Mouse (Mus musculus): ENCODE results near the gene Sugp1. TPM values are rescaled to one million over a fixed set of nuclear protein-coding genes. Genes with fewer than 3 reads are reported as not detected.

Gene Sugp1
- polyA plus RNA-seq, 1 experiment from 2014 or later = 37.0 TPM

DNA sequence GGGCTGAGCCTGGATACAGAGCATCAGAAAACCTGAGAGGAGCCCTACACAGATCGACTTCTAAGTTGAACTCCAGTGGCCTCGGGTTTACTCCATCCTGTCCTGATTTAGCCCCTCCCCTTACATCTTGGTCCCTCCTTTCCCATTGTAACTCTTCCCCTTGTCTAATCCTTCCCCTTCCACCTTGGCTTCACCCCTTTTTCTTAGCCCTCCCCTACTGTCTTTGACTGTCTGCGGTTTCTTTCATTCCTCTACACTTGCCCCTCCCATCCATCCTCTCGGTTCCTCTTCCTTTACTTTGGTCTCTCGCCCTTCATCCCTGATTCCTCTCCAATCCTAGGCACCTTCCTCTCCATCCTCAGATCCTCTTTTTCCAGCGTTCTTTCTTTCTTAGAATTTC, 71.9 kb downstream of the Sugp1 start:
- Histone ChIP-seq H3K9ac (ENCODE audit: low read depth, low read length) (no peak overlapping the region), H3K4me3 (ENCODE audit: low read length) (no peak overlapping the region), H3K4me1 (ENCODE audit: control insufficient read depth, insufficient read depth, low read length) (no peaks in the 10 kb centered on the region), H3K4me2 (ENCODE audit: low read depth, low read length) (no peak overlapping the region), H3K27ac (ENCODE audit: low read length) (no peak overlapping the region), H3K36me3 (ENCODE audit: control insufficient read depth, insufficient read depth, low read length) (no peaks in the 10 kb centered on the region), H3K27me3 (replicated peaks; ENCODE audit: control insufficient read depth, insufficient read depth, low read length) (peaks cover 70% of the 10 kb centered on the region), H3K9me3 (ENCODE audit: control insufficient read depth, low read length) (no peaks in the 10 kb centered on the region)
- WGBS = 24% methylated on average over 6 of the region's 6 CpGs
- ATAC-seq = no peak

DNA sequence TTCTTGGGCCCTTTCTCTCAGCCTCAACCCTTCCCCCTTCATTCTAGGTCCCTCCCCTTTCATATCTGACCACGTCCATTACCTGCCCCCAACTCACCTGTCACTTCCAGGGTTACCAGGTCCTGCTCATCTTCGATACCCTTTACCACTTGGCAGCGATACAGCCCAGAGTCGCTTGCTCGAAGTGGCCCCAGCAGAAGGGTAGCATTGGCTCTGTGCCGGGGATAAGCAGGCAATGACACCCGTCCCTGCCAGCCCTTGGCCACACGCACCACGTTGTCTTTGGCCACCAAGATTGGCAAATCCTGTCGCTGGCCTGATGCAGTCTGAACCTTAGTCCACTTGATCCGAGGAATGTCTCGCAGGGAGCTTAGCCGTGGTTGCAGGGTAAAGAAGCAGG, 72.3 kb downstream of the Sugp1 start:
- no peak overlapping the region for H3K4me2 ChIP-seq (ENCODE audit: low read depth, low read length)
- H3K36me3 ChIP-seq (ENCODE audit: control insufficient read depth, insufficient read depth, low read length) = no peaks in the 10 kb centered on the region
- no peak for ATAC-seq
- H3K27me3 ChIP-seq (replicated peaks; ENCODE audit: control insufficient read depth, insufficient read depth, low read length) = peaks cover 70% of the 10 kb centered on the region
- no peaks in the 10 kb centered on the region for H3K9me3 ChIP-seq (ENCODE audit: control insufficient read depth, low read length)
- no peaks in the 10 kb centered on the region for H3K4me1 ChIP-seq (ENCODE audit: control insufficient read depth, insufficient read depth, low read length)
- no peak overlapping the region for H3K4me3 ChIP-seq (ENCODE audit: low read length)
- H3K27ac ChIP-seq (ENCODE audit: low read length) = no peak overlapping the region
- 68% methylated on average over 13 of the region's 13 CpGs for WGBS
- no peak overlapping the region for H3K9ac ChIP-seq (ENCODE audit: low read depth, low read length)

DNA sequence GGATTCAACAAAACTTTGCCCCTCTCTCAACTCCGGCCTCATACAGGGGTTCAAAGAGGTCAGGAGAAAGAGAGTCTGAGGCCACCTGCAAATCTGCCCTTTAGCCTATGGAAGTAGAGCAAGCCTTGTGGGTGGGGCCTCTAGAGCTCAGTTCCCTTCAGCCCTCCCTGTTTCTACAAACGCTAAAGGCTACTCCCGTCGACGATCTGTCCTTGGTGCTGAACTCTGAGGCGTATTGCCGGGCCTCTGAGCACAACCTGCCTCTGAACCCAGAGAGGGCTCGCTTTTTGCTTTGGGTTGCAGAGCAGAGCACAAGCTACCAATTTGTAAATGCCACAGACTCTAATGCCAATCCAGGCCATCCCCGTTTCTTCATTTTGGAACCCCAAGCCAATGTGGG, 75.0 kb downstream of the Sugp1 start:
- Histone ChIP-seq H3K27me3 (replicated peaks; ENCODE audit: control insufficient read depth, insufficient read depth, low read length) (peaks cover 60% of the 10 kb centered on the region), H3K27ac (ENCODE audit: low read length) (no peak overlapping the region), H3K4me1 (ENCODE audit: control insufficient read depth, insufficient read depth, low read length) (no peaks in the 10 kb centered on the region), H3K9ac (ENCODE audit: low read depth, low read length) (no peak overlapping the region), H3K36me3 (ENCODE audit: control insufficient read depth, insufficient read depth, low read length) (no peaks in the 10 kb centered on the region), H3K4me3 (ENCODE audit: low read length) (no peak overlapping the region), H3K4me2 (ENCODE audit: low read depth, low read length) (no peak overlapping the region), H3K9me3 (ENCODE audit: control insufficient read depth, low read length) (no peaks in the 10 kb centered on the region)
- 7% methylated on average over 9 of the region's 9 CpGs for WGBS
- ATAC-seq = peak; percentile 39; the same call in 1 of the 2 replicates

DNA sequence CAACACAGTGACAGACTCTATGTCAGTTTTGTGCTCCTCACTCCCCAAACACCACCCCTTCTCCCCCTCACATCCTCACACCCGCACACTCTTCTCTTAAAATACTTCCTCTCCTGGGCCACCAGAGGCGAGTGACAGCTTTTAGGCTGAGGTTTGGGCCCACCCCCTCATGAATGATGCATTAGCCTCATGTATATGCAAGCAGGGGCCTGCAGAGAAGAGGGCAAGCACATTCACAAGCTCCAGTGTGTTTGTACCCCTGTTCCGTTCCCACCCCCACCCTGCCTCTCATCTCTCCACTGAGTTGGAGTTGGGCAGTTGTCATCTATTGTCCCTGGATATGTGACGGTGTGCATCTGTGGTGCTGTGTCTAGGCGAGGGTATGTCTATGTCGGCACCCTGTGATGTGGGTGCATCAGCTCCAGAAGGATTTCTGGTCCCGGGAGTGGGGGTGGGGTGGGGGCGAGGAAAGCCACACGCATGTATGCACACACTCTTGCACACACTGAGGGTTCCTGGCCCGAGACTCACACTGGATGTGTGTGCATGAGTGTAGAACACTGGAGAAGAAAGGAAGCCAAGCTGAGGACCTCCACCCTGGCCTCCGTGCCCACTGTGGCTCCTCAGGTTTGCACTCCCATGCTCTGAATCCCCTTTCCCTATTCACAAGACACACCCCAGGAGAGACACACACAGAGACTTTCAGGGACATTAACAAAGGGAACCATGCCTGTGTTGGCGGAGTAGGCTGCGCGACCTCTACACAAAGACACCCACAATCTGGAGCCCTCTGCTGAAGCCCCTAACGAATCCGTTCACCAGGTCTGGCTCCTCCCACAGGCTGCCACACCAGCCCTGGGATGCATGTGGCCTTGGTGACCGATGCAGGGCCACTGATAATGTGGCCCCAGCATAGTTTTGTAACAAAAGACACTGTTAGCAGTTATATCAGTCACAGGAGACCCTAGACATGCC, 76.4 kb downstream of the Sugp1 start:
- peaks cover 46% of the 10 kb centered on the region for H3K27me3 ChIP-seq (replicated peaks; ENCODE audit: control insufficient read depth, insufficient read depth, low read length)
- no peaks in the 10 kb centered on the region for H3K36me3 ChIP-seq (ENCODE audit: control insufficient read depth, insufficient read depth, low read length)
- no peak for ATAC-seq
- no peak overlapping the region for H3K4me3 ChIP-seq (ENCODE audit: low read length)
- no peaks in the 10 kb centered on the region for H3K9me3 ChIP-seq (ENCODE audit: control insufficient read depth, low read length)
- H3K4me1 ChIP-seq (ENCODE audit: control insufficient read depth, insufficient read depth, low read length) = no peaks in the 10 kb centered on the region
- H3K9ac ChIP-seq (ENCODE audit: low read depth, low read length) = no peak overlapping the region
- no peak overlapping the region for H3K27ac ChIP-seq (ENCODE audit: low read length)
- 12% methylated on average over 17 of the region's 17 CpGs for WGBS
- H3K4me2 ChIP-seq (ENCODE audit: low read depth, low read length) = no peak overlapping the region

DNA sequence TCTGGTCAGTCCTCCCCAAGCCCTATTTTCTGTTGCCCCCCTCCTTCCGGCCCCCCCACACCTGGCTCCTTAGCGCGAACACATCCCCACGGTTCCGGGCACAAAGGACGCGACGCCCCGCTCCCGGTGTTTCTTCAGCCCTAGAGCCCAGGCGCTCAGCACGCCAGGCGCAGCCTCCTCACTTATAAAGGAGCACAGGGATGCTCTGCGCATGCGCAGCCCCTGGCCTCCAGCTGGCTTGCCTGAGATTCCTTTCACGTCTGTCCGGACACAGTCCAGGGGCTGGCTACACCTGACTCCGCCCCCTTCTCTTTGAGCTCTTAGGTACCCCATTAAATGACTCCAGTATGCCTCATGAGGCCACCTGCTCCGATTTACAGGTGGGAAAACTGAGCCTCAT, 78.1 kb downstream of the Sugp1 start, which contains the start of gene Ncan:
Gene Ncan, minus strand, starts transcription at position 207 of the 400 bp plus-strand sequence.
- no peak within 1 kb of the TSS for H3K27ac ChIP-seq (ENCODE audit: low read length)
- ATAC-seq = peak; percentile 61; the same call in 1 of the 2 replicates
- no peaks in the 10 kb centered on the region for H3K9me3 ChIP-seq (ENCODE audit: control insufficient read depth, low read length)
- no peak within 1 kb of the TSS for H3K4me3 ChIP-seq (ENCODE audit: low read length)
- H3K4me2 ChIP-seq (ENCODE audit: low read depth, low read length) = peak within 1 kb of the TSS; percentile 14; the same call in 1 of the 2 replicates
- no peaks in the 10 kb centered on the region for H3K36me3 ChIP-seq (ENCODE audit: control insufficient read depth, insufficient read depth, low read length)
- H3K9ac ChIP-seq (ENCODE audit: low read depth, low read length) = no peak within 1 kb of the TSS
- WGBS = 2% methylated on average over 19 of the region's 19 CpGs
- no peaks in the 10 kb centered on the region for H3K4me1 ChIP-seq (ENCODE audit: control insufficient read depth, insufficient read depth, low read length)
- peaks cover 37% of the 10 kb centered on the region for H3K27me3 ChIP-seq (replicated peaks; ENCODE audit: control insufficient read depth, insufficient read depth, low read length)

Small RNA genes lying within 50 kb of the gene (microRNA-seq; reads per million reads assigned to microRNA genes)
- not detected for gene Mir7066

Other genes starting within 250 kb of the Sugp1 start
- 8.2 and 13.5 TPM in 2 replicates for gene Gmip, start 234.1 kb upstream of the Sugp1 start, polyA plus RNA-seq (2015; fragmentation: Nextera tagmentation; extraction: Ambion mirVana)
- 0.26 and 0.32 TPM in 2 replicates for gene Lpar2, start 220.4 kb upstream of the Sugp1 start, polyA plus RNA-seq (2015; fragmentation: Nextera tagmentation; extraction: Ambion mirVana)
- gene Pbx4, start 210.3 kb upstream of the Sugp1 start, polyA plus RNA-seq (2015; fragmentation: Nextera tagmentation; extraction: Ambion mirVana) = 2.7 and 2.9 TPM in 2 replicates
- gene Cilp2, start 155.1 kb upstream of the Sugp1 start, polyA plus RNA-seq (2015; fragmentation: Nextera tagmentation; extraction: Ambion mirVana) = 0.51 and 0.53 TPM in 2 replicates
- 2.8 TPM in 2 replicates for gene Tssk6, start 140.6 kb upstream of the Sugp1 start, polyA plus RNA-seq (2015; fragmentation: Nextera tagmentation; extraction: Ambion mirVana)
- gene Ndufa13, start 140.3 kb upstream of the Sugp1 start, polyA plus RNA-seq (2015; fragmentation: Nextera tagmentation; extraction: Ambion mirVana) = 233 and 243 TPM in 2 replicates
- 3.2 and 3.8 TPM in 2 replicates for gene Yjefn3, start 140.1 kb upstream of the Sugp1 start, polyA plus RNA-seq (2015; fragmentation: Nextera tagmentation; extraction: Ambion mirVana)
- 36.0 and 38.9 TPM in 2 replicates for gene Gatad2a, start 46.4 kb upstream of the Sugp1 start, polyA plus RNA-seq (2015; fragmentation: Nextera tagmentation; extraction: Ambion mirVana)
- 44.4 and 45.5 TPM in 2 replicates for gene Mau2, start 79 bp upstream of the Sugp1 start, polyA plus RNA-seq (2015; fragmentation: Nextera tagmentation; extraction: Ambion mirVana)
- 106 and 152 TPM in 2 replicates for gene Tm6sf2, start 30.1 kb downstream of the Sugp1 start, polyA plus RNA-seq (2015; fragmentation: Nextera tagmentation; extraction: Ambion mirVana)
- gene Hapln4, start 40.6 kb downstream of the Sugp1 start, polyA plus RNA-seq (2015; fragmentation: Nextera tagmentation; extraction: Ambion mirVana) = 0.10 and 0.11 TPM in 2 replicates
- 0.89 and 0.98 TPM in 2 replicates for gene Ncan, start 78.1 kb downstream of the Sugp1 start, polyA plus RNA-seq (2015; fragmentation: Nextera tagmentation; extraction: Ambion mirVana)
- 50.7 and 51.7 TPM in 2 replicates for gene Nr2c2ap, start 88.5 kb downstream of the Sugp1 start, polyA plus RNA-seq (2015; fragmentation: Nextera tagmentation; extraction: Ambion mirVana)
- 12.6 and 15.3 TPM in 2 replicates for gene Rfxank, start 96.3 kb downstream of the Sugp1 start, polyA plus RNA-seq (2015; fragmentation: Nextera tagmentation; extraction: Ambion mirVana)
- gene Borcs8, start 96.7 kb downstream of the Sugp1 start, polyA plus RNA-seq (2015; fragmentation: Nextera tagmentation; extraction: Ambion mirVana) = 38.4 and 42.4 TPM in 2 replicates
- 0.11 and 0.23 TPM in 2 replicates for gene Mef2b, start 96.9 kb downstream of the Sugp1 start, polyA plus RNA-seq (2015; fragmentation: Nextera tagmentation; extraction: Ambion mirVana)
- gene Tmem161a, start 129.5 kb downstream of the Sugp1 start, polyA plus RNA-seq (2015; fragmentation: Nextera tagmentation; extraction: Ambion mirVana) = 66.9 and 67.7 TPM in 2 replicates
- 7.6 and 10.5 TPM in 2 replicates for gene Slc25a42, start 169.5 kb downstream of the Sugp1 start, polyA plus RNA-seq (2015; fragmentation: Nextera tagmentation; extraction: Ambion mirVana)
- 17.3 and 18.1 TPM in 2 replicates for gene Sugp2, start 191.4 kb downstream of the Sugp1 start, polyA plus RNA-seq (2015; fragmentation: Nextera tagmentation; extraction: Ambion mirVana)
- 25.1 and 29.0 TPM in 2 replicates for gene Armc6, start 191.7 kb downstream of the Sugp1 start, polyA plus RNA-seq (2015; fragmentation: Nextera tagmentation; extraction: Ambion mirVana)
- 25.5 and 26.0 TPM in 2 replicates for gene Homer3, start 240.0 kb downstream of the Sugp1 start, polyA plus RNA-seq (2015; fragmentation: Nextera tagmentation; extraction: Ambion mirVana)